Mouse (Mus musculus) frontal cortex, postnatal 36 days (tissue): ENCODE measurements around the gene Lamtor5.
A peak's percentile ranks its signal among the peaks of the same experiment; 100 is the strongest.

ENCODE experiments used
- DNase-seq, 2 experiments: peaks; one replicate each; pipeline ENCODE4 v3.0.0; 2022; ENCODE audit warnings: low spot score in 2 of 2

Gene Lamtor5

GRCm38 (mm10) chr3:107278479-107279269 is at the start of gene Lamtor5:
Gene Lamtor5, plus strand, starts transcription at chr3:107278858.
- DNase-seq: peak; percentile 92 to 95

GRCm38 (mm10) chr3:107229221-107229620 is 49.4 kb upstream of the Lamtor5 start:
- no peak for DNase-seq

- no peak for DNase-seq
Measured at GRCm38 (mm10) chr3:107229822-107230221, 48.8 kb upstream of the Lamtor5 start.

GRCm38 (mm10) chr3:107230527-107230926 is 48.1 kb upstream of the Lamtor5 start, which contains the start of gene A630076J17Rik:
Gene A630076J17Rik, plus strand, starts transcription at chr3:107230614.
- no peak for DNase-seq

- DNase-seq: no peak
Measured at GRCm38 (mm10) chr3:107231202-107231601, 47.5 kb upstream of the Lamtor5 start.

GRCm38 (mm10) chr3:107233351-107233813 is 45.3 kb upstream of the Lamtor5 start:
- DNase-seq: peak; percentile 90 to 94

- no peak for DNase-seq
Measured at GRCm38 (mm10) chr3:107233945-107234344, 44.7 kb upstream of the Lamtor5 start.

GRCm38 (mm10) chr3:107238051-107238450 is 40.6 kb upstream of the Lamtor5 start:
- no peak for DNase-seq

- no peak for DNase-seq
Measured at GRCm38 (mm10) chr3:107238471-107238980, 40.1 kb upstream of the Lamtor5 start.

- no peak for DNase-seq
Measured at GRCm38 (mm10) chr3:107239607-107240006, 39.1 kb upstream of the Lamtor5 start, which contains the start of gene Prok1. Gene Prok1, minus strand, starts transcription at chr3:107239707.

GRCm38 (mm10) chr3:107241389-107242094 is 37.1 kb upstream of the Lamtor5 start:
- no peak for DNase-seq

GRCm38 (mm10) chr3:107246876-107247275 is 31.8 kb upstream of the Lamtor5 start:
- DNase-seq: no peak

GRCm38 (mm10) chr3:107249042-107249441 is 29.6 kb upstream of the Lamtor5 start:
- DNase-seq: no peak

GRCm38 (mm10) chr3:107250320-107250719 is 28.3 kb upstream of the Lamtor5 start:
- DNase-seq: no peak

GRCm38 (mm10) chr3:107252035-107252434 is 26.6 kb upstream of the Lamtor5 start:
- DNase-seq: no peak

- no peak for DNase-seq
Measured at GRCm38 (mm10) chr3:107253925-107254324, 24.7 kb upstream of the Lamtor5 start.

GRCm38 (mm10) chr3:107255992-107256391 is 22.7 kb upstream of the Lamtor5 start:
- DNase-seq: no peak

GRCm38 (mm10) chr3:107256724-107257123 is 21.9 kb upstream of the Lamtor5 start:
- DNase-seq: no peak

GRCm38 (mm10) chr3:107257924-107258323 is 20.7 kb upstream of the Lamtor5 start:
- peak in 1 of 2 experiments; percentile 37 for DNase-seq

- peak in 1 of 2 experiments; percentile 47 for DNase-seq
Measured at GRCm38 (mm10) chr3:107260956-107261850, 17.5 kb upstream of the Lamtor5 start.

- DNase-seq: peak in 1 of 2 experiments; percentile 8
Measured at GRCm38 (mm10) chr3:107261851-107262165, 16.9 kb upstream of the Lamtor5 start.
